Mouse (Mus musculus) cerebellum, adult 9-11 months (tissue): ENCODE measurements around the gene Epb41l4b.

Experiments used
- DNase-seq: peaks from one replicate; pipeline ENCODE4 v3.0.0; 2022

Epb41l4b gene

GRCm38 (mm10) chr4:57143026-57143937 is at the start of gene Epb41l4b:
Gene Epb41l4b, minus strand, starts transcription at chr4:57143437.
- peak; percentile 88 for DNase-seq

GRCm38 (mm10) chr4:57191543-57192283 is 48.5 kb upstream of the Epb41l4b start:
- no peak for DNase-seq

- DNase-seq, result no peak
Observed at GRCm38 (mm10) chr4:57189881-57190280, 46.6 kb upstream of the Epb41l4b start.

- DNase-seq, result no peak
Observed at GRCm38 (mm10) chr4:57186035-57186434, 42.8 kb upstream of the Epb41l4b start.

GRCm38 (mm10) chr4:57185462-57185861 is 42.2 kb upstream of the Epb41l4b start:
- no peak for DNase-seq

- no peak for DNase-seq
Observed at GRCm38 (mm10) chr4:57183493-57183892, 40.3 kb upstream of the Epb41l4b start.

- DNase-seq, result peak; percentile 31
Observed at GRCm38 (mm10) chr4:57181538-57181937, 38.3 kb upstream of the Epb41l4b start.

- DNase-seq, result no peak
Observed at GRCm38 (mm10) chr4:57178881-57179280, 35.6 kb upstream of the Epb41l4b start.

- no peak for DNase-seq
Observed at GRCm38 (mm10) chr4:57175329-57175728, 32.1 kb upstream of the Epb41l4b start.

GRCm38 (mm10) chr4:57172861-57173260 is 29.6 kb upstream of the Epb41l4b start:
- DNase-seq, result no peak

GRCm38 (mm10) chr4:57171817-57172216 is 28.6 kb upstream of the Epb41l4b start:
- no peak for DNase-seq

- no peak for DNase-seq
Observed at GRCm38 (mm10) chr4:57168680-57169079, 25.4 kb upstream of the Epb41l4b start.

GRCm38 (mm10) chr4:57168277-57168676 is 25.0 kb upstream of the Epb41l4b start:
- DNase-seq, result no peak

- peak; percentile 29 for DNase-seq
Observed at GRCm38 (mm10) chr4:57166922-57167870, 24.0 kb upstream of the Epb41l4b start.

- DNase-seq, result no peak
Observed at GRCm38 (mm10) chr4:57165654-57166053, 22.4 kb upstream of the Epb41l4b start.

- no peak for DNase-seq
Observed at GRCm38 (mm10) chr4:57164578-57165210, 21.5 kb upstream of the Epb41l4b start.

- no peak for DNase-seq
Observed at GRCm38 (mm10) chr4:57162789-57163722, 19.8 kb upstream of the Epb41l4b start.

GRCm38 (mm10) chr4:57160571-57160970 is 17.3 kb upstream of the Epb41l4b start:
- no peak for DNase-seq

GRCm38 (mm10) chr4:57156549-57157169 is 13.4 kb upstream of the Epb41l4b start:
- no peak for DNase-seq

GRCm38 (mm10) chr4:57153838-57154237 is 10.6 kb upstream of the Epb41l4b start:
- DNase-seq, result no peak
